Mouse (Mus musculus): ENCODE measurements at regions not wholly inside any gene's neighbourhood (a gene's known extent, or its start where the extent isn't known, plus 50 kb on each side); places are given as distances from the start of the nearest gene placed in this dataset.

- ATAC-seq (ENCODE audit: extremely low read depth, insufficient number of reproducible peaks, low FRiP score, low TSS enrichment): no peak
- H3K4me1 ChIP-seq: peaks cover 3% of the 10 kb centered on the region; the same call in 1 of the 2 replicates
- no peaks in the 10 kb centered on the region for H3K9me3 ChIP-seq
- no peak overlapping the region for H3K4me2 ChIP-seq
- H3K36me3 ChIP-seq: no peaks in the 10 kb centered on the region
- H3K27me3 ChIP-seq (replicated peaks): no peaks in the 10 kb centered on the region
- H3K9ac ChIP-seq: no peak overlapping the region
- no peak overlapping the region for H3K4me3 ChIP-seq
- H3K27ac ChIP-seq (replicated peaks): no peak overlapping the region
- 26% methylated on average over 3 of the region's 3 CpGs for WGBS
Measured at GRCm38 (mm10) chr15:57542630-57543029, 65.2 kb upstream of the Slc22a22 start.

GRCm38 (mm10) chr15:57535514-57535913 lies 58.1 kb upstream of the Slc22a22 start:
- Histone ChIP-seq H3K27me3 (replicated peaks) (no peaks in the 10 kb centered on the region), H3K27ac (replicated peaks) (no peak overlapping the region), H3K4me2 (no peak overlapping the region), H3K9me3 (no peaks in the 10 kb centered on the region), H3K4me3 (no peak overlapping the region), H3K9ac (no peak overlapping the region), H3K36me3 (no peaks in the 10 kb centered on the region), H3K4me1 (no peaks in the 10 kb centered on the region)
- 64% methylated on average over 2 of the region's 2 CpGs for WGBS
- no peak for ATAC-seq (ENCODE audit: extremely low read depth, insufficient number of reproducible peaks, low FRiP score, low TSS enrichment)

Measured in heart, embryonic 13.5 days (tissue).